Mouse (Mus musculus): ENCODE results near the gene Gm10128. TPM values are rescaled to one million over a fixed set of nuclear protein-coding genes. Genes with fewer than 3 reads are reported as not detected.
A peak's percentile ranks its signal among the peaks of the same experiment; 100 is the strongest.
"Not testable (repeated sequence)": the region's sequence is repeated elsewhere in the genome, so short reads cannot be mapped to it uniquely, and the experiment has no call there.

Gene Gm10128
- not detected in 2 replicates for polyA plus RNA-seq (2015; fragmentation: Nextera tagmentation; extraction: Ambion mirVana)

GRCm38 (mm10) chr14:7643872-7644271, at the start of gene Gm10128:
TSS of gene Gm10128 (minus strand) at chr14:7643972.
- H3K9me3 ChIP-seq; H3K36me3 ChIP-seq; H3K4me1 ChIP-seq; H3K27ac ChIP-seq (replicated peaks); H3K4me2 ChIP-seq; H3K27me3 ChIP-seq (replicated peaks); H3K4me3 ChIP-seq; ATAC-seq (ENCODE audit: extremely low read depth, insufficient number of reproducible peaks, low FRiP score, low TSS enrichment); H3K9ac ChIP-seq: not testable (repeated sequence)
- WGBS, result no CpG with 5 or more reads among the region's 2 CpGs

GRCm38 (mm10) chr14:7681170-7681569, 37.4 kb upstream of the Gm10128 start:
- H3K4me1 ChIP-seq; H3K4me2 ChIP-seq; H3K9ac ChIP-seq; H3K4me3 ChIP-seq; ATAC-seq (ENCODE audit: extremely low read depth, insufficient number of reproducible peaks, low FRiP score, low TSS enrichment); H3K27me3 ChIP-seq (replicated peaks); H3K36me3 ChIP-seq; H3K9me3 ChIP-seq; H3K27ac ChIP-seq (replicated peaks): not testable (repeated sequence)
- 55% methylated on average over 5 of the region's 5 CpGs for WGBS

DNA sequence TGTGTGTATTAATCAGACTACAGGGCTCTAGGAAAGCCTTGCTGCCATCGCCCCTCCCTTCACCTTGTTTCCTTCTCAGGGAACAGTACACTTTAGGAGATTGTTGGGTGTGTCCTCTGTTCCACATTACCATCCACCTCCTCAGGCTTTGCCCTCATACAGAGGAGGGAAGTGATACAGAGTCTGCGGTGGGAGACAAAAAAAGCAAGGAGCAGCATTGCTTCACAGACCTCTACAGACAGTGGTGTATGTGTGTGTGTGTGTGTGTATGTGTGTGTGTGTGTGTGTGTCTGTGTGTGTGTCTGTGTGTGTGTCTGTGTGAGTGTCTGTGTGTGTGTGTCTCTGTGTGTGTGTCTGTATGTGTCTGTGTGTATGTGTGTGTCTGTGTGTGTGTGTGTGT, 18.7 kb upstream of the Gm10128 start:
- H3K9ac ChIP-seq; H3K36me3 ChIP-seq; ATAC-seq (ENCODE audit: extremely low read depth, insufficient number of reproducible peaks, low FRiP score, low TSS enrichment); H3K4me1 ChIP-seq; H3K27me3 ChIP-seq (replicated peaks); H3K9me3 ChIP-seq; H3K27ac ChIP-seq (replicated peaks); H3K4me2 ChIP-seq; H3K4me3 ChIP-seq: not testable (repeated sequence)
- WGBS, result 78% methylated on average over 2 of the region's 2 CpGs

- H3K9me3 ChIP-seq; H3K27me3 ChIP-seq (replicated peaks); H3K36me3 ChIP-seq; H3K4me1 ChIP-seq; ATAC-seq (ENCODE audit: extremely low read depth, insufficient number of reproducible peaks, low FRiP score, low TSS enrichment); H3K27ac ChIP-seq (replicated peaks): not testable (repeated sequence)
- peak overlapping the region; percentile 44; the same call in 1 of the 2 replicates for H3K9ac ChIP-seq
- H3K4me3 ChIP-seq, result peak overlapping the region; percentile 45
- WGBS, result under 1% methylated on average over 33 of the region's 76 CpGs
- H3K4me2 ChIP-seq, result peak overlapping the region; percentile 71
Measured at GRCm38 (mm10) chr14:7658101-7659074, 14.6 kb upstream of the Gm10128 start.

GRCm38 (mm10) chr14:7657456-7657855, 13.7 kb upstream of the Gm10128 start:
- Histone ChIP-seq H3K4me3 (peak overlapping the region; percentile 45; the same call in 1 of the 2 replicates), H3K4me2 (peak overlapping the region; percentile 71)
- not testable (repeated sequence) for H3K36me3 ChIP-seq; H3K9me3 ChIP-seq; H3K27me3 ChIP-seq (replicated peaks); H3K4me1 ChIP-seq; H3K27ac ChIP-seq (replicated peaks); ATAC-seq (ENCODE audit: extremely low read depth, insufficient number of reproducible peaks, low FRiP score, low TSS enrichment); H3K9ac ChIP-seq
- 6% methylated on average over 8 of the region's 10 CpGs for WGBS

GRCm38 (mm10) chr14:7595492-7595891, 48.3 kb downstream of the Gm10128 start, which contains the start of gene Gm10338:
TSS of gene Gm10338 (minus strand) at chr14:7595592.
- not testable (repeated sequence) for H3K27ac ChIP-seq (replicated peaks); H3K36me3 ChIP-seq; H3K4me2 ChIP-seq; H3K4me1 ChIP-seq; H3K4me3 ChIP-seq; H3K9me3 ChIP-seq; H3K27me3 ChIP-seq (replicated peaks); H3K9ac ChIP-seq; ATAC-seq (ENCODE audit: extremely low read depth, insufficient number of reproducible peaks, low FRiP score, low TSS enrichment)
- no CpG with 5 or more reads among the region's 2 CpGs for WGBS

Other genes starting within 250 kb of the Gm10128 start
- gene Gm3755, start 193.1 kb downstream of the Gm10128 start, polyA plus RNA-seq (2015; fragmentation: Nextera tagmentation; extraction: Ambion mirVana), result not detected in 2 replicates
- 1.5 and 1.8 TPM in 2 replicates for gene Gm3752, start 160.2 kb downstream of the Gm10128 start, polyA plus RNA-seq (2015; fragmentation: Nextera tagmentation; extraction: Ambion mirVana)
- 0.22 and 0.43 TPM in 2 replicates for gene Gm3558, start 75.4 kb downstream of the Gm10128 start, polyA plus RNA-seq (2015; fragmentation: Nextera tagmentation; extraction: Ambion mirVana)
- not detected in 2 replicates for gene Gm10338, start 48.4 kb downstream of the Gm10128 start, polyA plus RNA-seq (2015; fragmentation: Nextera tagmentation; extraction: Ambion mirVana)
- gene Gm26661, start 147.6 kb upstream of the Gm10128 start, polyA plus RNA-seq (2015; fragmentation: Nextera tagmentation; extraction: Ambion mirVana), result not detected in 2 replicates
- gene Flnb, start 174.0 kb upstream of the Gm10128 start, polyA plus RNA-seq (2015; fragmentation: Nextera tagmentation; extraction: Ambion mirVana), result 7.5 and 8.5 TPM in 2 replicates

All from heart, embryonic 13.5 days (tissue).